Mouse (Mus musculus): Measurements from ENCODE around the gene Hoga1. TPM values are rescaled to one million over a fixed set of nuclear protein-coding genes. Genes with fewer than 3 reads are reported as not detected.
A peak's percentile ranks its signal among the peaks of the same experiment; 100 is the strongest.

Hoga1 gene
- polyA plus RNA-seq, 1 experiment from 2014 or later = 70.5 TPM

DNA sequence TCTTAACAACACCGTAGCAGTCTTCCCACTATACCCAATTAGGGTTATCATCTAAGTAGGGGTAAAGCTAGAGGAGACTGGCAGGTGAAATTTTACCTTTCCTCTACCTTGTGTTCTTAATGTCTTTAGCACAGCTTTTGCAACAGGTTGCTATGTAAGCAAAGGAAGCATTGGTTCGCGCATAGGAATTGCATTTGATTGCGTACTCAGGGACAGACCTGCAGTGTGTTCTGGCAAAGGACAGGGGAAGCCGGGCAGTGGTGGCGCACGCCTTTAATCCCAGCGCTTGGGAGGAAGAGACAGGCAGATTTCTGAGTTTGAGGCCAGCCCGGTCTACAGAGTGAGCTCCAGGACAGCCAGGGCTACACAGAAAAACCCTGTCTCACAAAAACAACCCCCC is 72.7 kb downstream of the Hoga1 start:
- ATAC-seq (ENCODE audit: low read depth) = peak; percentile 56

DNA sequence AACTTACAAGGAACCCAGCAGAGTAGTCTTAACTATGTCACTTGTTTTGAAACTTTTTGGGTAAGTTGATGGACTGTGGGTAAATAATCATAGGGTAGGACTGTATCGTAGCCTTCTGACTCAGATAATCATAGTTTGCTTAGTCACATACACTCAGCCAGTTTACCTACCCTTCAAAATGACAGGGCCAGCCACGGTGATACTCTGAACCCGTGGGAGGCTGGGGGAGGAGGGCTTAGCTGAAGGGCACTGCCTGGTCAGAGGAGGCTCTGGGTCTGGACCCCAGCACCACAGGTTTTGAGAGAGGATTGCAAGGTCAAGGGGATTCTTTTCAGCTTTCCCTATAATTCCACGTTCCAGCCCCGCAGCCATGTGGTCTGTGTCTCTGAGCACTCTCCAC is 73.2 kb downstream of the Hoga1 start:
- peak; percentile 81 for ATAC-seq (ENCODE audit: low read depth)
- Histone ChIP-seq H3K9ac (ENCODE audit: low read depth, low read length) (no peak overlapping the region), H3K27ac (ENCODE audit: low read length) (0 out of 2 replicates have a peak overlapping the region, but pooled peaks have one; percentile 2), H3K4me1 (ENCODE audit: control insufficient read depth, low read depth, low read length) (no peaks in the 10 kb centered on the region), H3K4me3 (ENCODE audit: low read depth, low read length) (no peak overlapping the region), H3K9me3 (replicated peaks; ENCODE audit: control insufficient read depth, low read length) (no peaks in the 10 kb centered on the region), H3K27me3 (ENCODE audit: control insufficient read depth, insufficient read depth, low read depth, low read length) (no peaks in the 10 kb centered on the region), H3K4me2 (ENCODE audit: low read depth, low read length) (no peak overlapping the region), H3K36me3 (ENCODE audit: control insufficient read depth, insufficient read depth) (peaks cover 4% of the 10 kb centered on the region; the same call in 1 of the 2 replicates)
- WGBS (ENCODE audit: insufficient replicate concordance) = 58% methylated on average over 5 of the region's 5 CpGs

More for the DNA sequence above, 72.7 kb downstream of the Hoga1 start:
- H3K4me3 ChIP-seq (ENCODE audit: low read depth, low read length) = no peak overlapping the region
- H3K36me3 ChIP-seq (ENCODE audit: control insufficient read depth, insufficient read depth) = peaks cover 4% of the 10 kb centered on the region; the same call in 1 of the 2 replicates
- H3K4me1 ChIP-seq (ENCODE audit: control insufficient read depth, low read depth, low read length) = no peaks in the 10 kb centered on the region
- no peak overlapping the region for H3K27ac ChIP-seq (ENCODE audit: low read length)
- H3K4me2 ChIP-seq (ENCODE audit: low read depth, low read length) = no peak overlapping the region
- 75% methylated on average over 9 of the region's 9 CpGs for WGBS (ENCODE audit: insufficient replicate concordance)
- no peaks in the 10 kb centered on the region for H3K27me3 ChIP-seq (ENCODE audit: control insufficient read depth, insufficient read depth, low read depth, low read length)
- no peaks in the 10 kb centered on the region for H3K9me3 ChIP-seq (replicated peaks; ENCODE audit: control insufficient read depth, low read length)
- H3K9ac ChIP-seq (ENCODE audit: low read depth, low read length) = no peak overlapping the region

DNA sequence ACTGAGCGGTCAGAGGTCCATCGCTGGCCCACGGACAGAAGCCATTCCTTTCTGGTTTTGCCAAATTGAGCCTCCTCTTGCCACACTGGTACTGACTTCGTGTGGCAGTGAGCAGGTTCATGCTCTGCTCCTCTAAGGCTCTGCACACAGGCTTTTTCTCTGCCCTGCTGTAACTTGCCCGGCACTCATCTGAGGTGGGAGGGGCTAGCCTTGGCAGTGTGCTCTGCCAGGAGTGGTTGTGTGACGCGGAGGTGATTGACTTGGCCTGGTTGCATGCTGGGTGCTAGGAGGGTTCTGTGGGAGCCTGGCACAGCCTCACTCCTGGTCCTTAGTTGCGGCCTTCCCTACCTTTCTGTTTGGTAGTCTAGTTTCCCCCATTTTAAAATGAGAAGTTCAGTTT is 75.0 kb downstream of the Hoga1 start:
- Histone ChIP-seq H3K4me3 (ENCODE audit: low read depth, low read length) (no peak overlapping the region), H3K27ac (ENCODE audit: low read length) (no peak overlapping the region), H3K36me3 (ENCODE audit: control insufficient read depth, insufficient read depth) (peaks cover 4% of the 10 kb centered on the region; the same call in 1 of the 2 replicates), H3K27me3 (ENCODE audit: control insufficient read depth, insufficient read depth, low read depth, low read length) (no peaks in the 10 kb centered on the region), H3K9ac (ENCODE audit: low read depth, low read length) (no peak overlapping the region), H3K4me2 (ENCODE audit: low read depth, low read length) (no peak overlapping the region), H3K9me3 (replicated peaks; ENCODE audit: control insufficient read depth, low read length) (no peaks in the 10 kb centered on the region), H3K4me1 (ENCODE audit: control insufficient read depth, low read depth, low read length) (no peaks in the 10 kb centered on the region)
- no peak for ATAC-seq (ENCODE audit: low read depth)
- 76% methylated on average over 8 of the region's 8 CpGs for WGBS (ENCODE audit: insufficient replicate concordance)

Other genes starting within 250 kb of the Hoga1 start
- gene Arhgap19, start 243.6 kb upstream of the Hoga1 start, polyA plus RNA-seq (2015; fragmentation: Nextera tagmentation; extraction: Ambion mirVana) = 25.6 and 27.5 TPM in 2 replicates
- gene Frat1, start 215.6 kb upstream of the Hoga1 start, polyA plus RNA-seq (2015; fragmentation: Nextera tagmentation; extraction: Ambion mirVana) = 8.3 and 8.5 TPM in 2 replicates
- 2.5 and 2.7 TPM in 2 replicates for gene Frat2, start 197.5 kb upstream of the Hoga1 start, polyA plus RNA-seq (2015; fragmentation: Nextera tagmentation; extraction: Ambion mirVana)
- 7.4 and 7.5 TPM in 2 replicates for gene Rrp12, start 149.4 kb upstream of the Hoga1 start, polyA plus RNA-seq (2015; fragmentation: Nextera tagmentation; extraction: Ambion mirVana)
- gene Pgam1, start 133.7 kb upstream of the Hoga1 start, polyA plus RNA-seq (2015; fragmentation: Nextera tagmentation; extraction: Ambion mirVana) = 366 and 408 TPM in 2 replicates
- gene Exosc1, start 112.2 kb upstream of the Hoga1 start, polyA plus RNA-seq (2015; fragmentation: Nextera tagmentation; extraction: Ambion mirVana) = 25.4 and 27.3 TPM in 2 replicates
- 32.1 and 32.5 TPM in 2 replicates for gene Zdhhc16, start 112.1 kb upstream of the Hoga1 start, polyA plus RNA-seq (2015; fragmentation: Nextera tagmentation; extraction: Ambion mirVana)
- gene Mms19, start 64.5 kb upstream of the Hoga1 start, polyA plus RNA-seq (2015; fragmentation: Nextera tagmentation; extraction: Ambion mirVana) = 10.1 and 11.1 TPM in 2 replicates
- 4.2 and 4.9 TPM in 2 replicates for gene Ubtd1, start 63.8 kb upstream of the Hoga1 start, polyA plus RNA-seq (2015; fragmentation: Nextera tagmentation; extraction: Ambion mirVana)
- gene Ankrd2, start 9.6 kb upstream of the Hoga1 start, polyA plus RNA-seq (2015; fragmentation: Nextera tagmentation; extraction: Ambion mirVana) = 0.07 and 0.15 TPM in 2 replicates
- gene 4933411K16Rik, start 6.6 kb downstream of the Hoga1 start, polyA plus RNA-seq (2015; fragmentation: Nextera tagmentation; extraction: Ambion mirVana) = 0.34 and 0.35 TPM in 2 replicates
- gene Morn4, start 40.7 kb downstream of the Hoga1 start, polyA plus RNA-seq (2015; fragmentation: Nextera tagmentation; extraction: Ambion mirVana) = 1.1 TPM in 2 replicates
- 2.9 and 4.0 TPM in 2 replicates for gene Pi4k2a, start 44.9 kb downstream of the Hoga1 start, polyA plus RNA-seq (2015; fragmentation: Nextera tagmentation; extraction: Ambion mirVana)
- 22.5 and 24.8 TPM in 2 replicates for gene Avpi1, start 83.4 kb downstream of the Hoga1 start, polyA plus RNA-seq (2015; fragmentation: Nextera tagmentation; extraction: Ambion mirVana)
- gene Marveld1, start 101.8 kb downstream of the Hoga1 start, polyA plus RNA-seq (2015; fragmentation: Nextera tagmentation; extraction: Ambion mirVana) = 2.0 TPM in 2 replicates
- gene Zfyve27, start 118.3 kb downstream of the Hoga1 start, polyA plus RNA-seq (2015; fragmentation: Nextera tagmentation; extraction: Ambion mirVana) = 8.5 and 9.9 TPM in 2 replicates
- 0.37 TPM in 1 of 2 replicates, not detected in the other for gene Sfrp5, start 156.6 kb downstream of the Hoga1 start, polyA plus RNA-seq (2015; fragmentation: Nextera tagmentation; extraction: Ambion mirVana)
- gene Golga7b, start 202.0 kb downstream of the Hoga1 start, polyA plus RNA-seq (2015; fragmentation: Nextera tagmentation; extraction: Ambion mirVana) = not detected in 2 replicates